Mouse (Mus musculus): ENCODE results near the gene Lama4. TPM values are rescaled to one million over a fixed set of nuclear protein-coding genes. Genes with fewer than 3 reads are reported as not detected.

Gene Lama4
- polyA plus RNA-seq (2014; fragmentation: Nextera tagmentation; extraction: Ambion mirVana): 20.6 and 21.6 TPM in 2 replicates

GRCm38 (mm10) chr10:38965075-38965781 lies at the start of gene Lama4:
Gene Lama4, plus strand, starts transcription at chr10:38965515.
- H3K27me3 ChIP-seq (ENCODE audit: control insufficient read depth, insufficient read depth, low read length): no peaks in the 10 kb centered on the region; the same call in 1 of the 2 replicates
- peak; percentile 80 for ATAC-seq (ENCODE audit: low FRiP score)
- 6% methylated on average over 22 of the region's 24 CpGs for WGBS
- no peaks in the 10 kb centered on the region for H3K9me3 ChIP-seq (ENCODE audit: control insufficient read depth, low read length)
- H3K4me3 ChIP-seq (replicated peaks; ENCODE audit: low read length): peak within 1 kb of the TSS; percentile 32
- peak within 1 kb of the TSS; percentile 56 for H3K4me2 ChIP-seq (replicated peaks)
- peak within 1 kb of the TSS; percentile 56 for H3K9ac ChIP-seq
- peak within 1 kb of the TSS; percentile 64 for H3K27ac ChIP-seq
- H3K36me3 ChIP-seq (replicated peaks; ENCODE audit: control insufficient read depth, insufficient read depth): no peaks in the 10 kb centered on the region
- peaks cover 8% of the 10 kb centered on the region for H3K4me1 ChIP-seq (replicated peaks; ENCODE audit: control insufficient read depth, insufficient read depth, low read length)
- peak; percentile 42 for DNase-seq (ENCODE audit: low spot score)

- Histone ChIP-seq H3K4me1 (replicated peaks; ENCODE audit: control insufficient read depth, insufficient read depth, low read length) (no peaks in the 10 kb centered on the region), H3K27ac (no peak overlapping the region), H3K9me3 (ENCODE audit: control insufficient read depth, low read length) (no peaks in the 10 kb centered on the region), H3K27me3 (ENCODE audit: control insufficient read depth, insufficient read depth, low read length) (no peaks in the 10 kb centered on the region), H3K9ac (no peak overlapping the region), H3K36me3 (replicated peaks; ENCODE audit: control insufficient read depth, insufficient read depth) (no peaks in the 10 kb centered on the region), H3K4me2 (replicated peaks) (no peak overlapping the region), H3K4me3 (replicated peaks; ENCODE audit: low read length) (no peak overlapping the region)
- ATAC-seq (ENCODE audit: low FRiP score) (no peak), DNase-seq (ENCODE audit: low spot score) (no peak)
- WGBS: 82% methylated on average over 4 of the region's 4 CpGs
These were observed 49.2 kb upstream of the Lama4 start for GRCm38 (mm10) chr10:38916027-38916617.

- Histone ChIP-seq H3K4me2 (replicated peaks) (no peak overlapping the region), H3K36me3 (replicated peaks; ENCODE audit: control insufficient read depth, insufficient read depth) (no peaks in the 10 kb centered on the region), H3K27me3 (ENCODE audit: control insufficient read depth, insufficient read depth, low read length) (no peaks in the 10 kb centered on the region), H3K4me1 (replicated peaks; ENCODE audit: control insufficient read depth, insufficient read depth, low read length) (no peaks in the 10 kb centered on the region), H3K9me3 (ENCODE audit: control insufficient read depth, low read length) (no peaks in the 10 kb centered on the region), H3K4me3 (replicated peaks; ENCODE audit: low read length) (no peak overlapping the region), H3K9ac (no peak overlapping the region), H3K27ac (no peak overlapping the region)
- WGBS: 88% methylated on average over 6 of the region's 6 CpGs
- ATAC-seq (ENCODE audit: low FRiP score) (no peak), DNase-seq (ENCODE audit: low spot score) (no peak)
These were observed 36.2 kb upstream of the Lama4 start for GRCm38 (mm10) chr10:38928940-38929697.

GRCm38 (mm10) chr10:38944701-38945100 lies 20.6 kb upstream of the Lama4 start:
- no peak overlapping the region for H3K4me2 ChIP-seq (replicated peaks)
- no peaks in the 10 kb centered on the region for H3K36me3 ChIP-seq (replicated peaks; ENCODE audit: control insufficient read depth, insufficient read depth)
- no peak for ATAC-seq (ENCODE audit: low FRiP score)
- no peaks in the 10 kb centered on the region for H3K4me1 ChIP-seq (replicated peaks; ENCODE audit: control insufficient read depth, insufficient read depth, low read length)
- H3K4me3 ChIP-seq (replicated peaks; ENCODE audit: low read length): no peak overlapping the region
- H3K27me3 ChIP-seq (ENCODE audit: control insufficient read depth, insufficient read depth, low read length): no peaks in the 10 kb centered on the region
- no peak overlapping the region for H3K27ac ChIP-seq
- whole genome bisulfite sequencing: 67% methylated on average over 2 of the region's 2 CpGs
- no peaks in the 10 kb centered on the region for H3K9me3 ChIP-seq (ENCODE audit: control insufficient read depth, low read length)
- no peak overlapping the region for H3K9ac ChIP-seq
- no peak for DNase-seq (ENCODE audit: low spot score)

GRCm38 (mm10) chr10:38961920-38962319 lies 3.4 kb upstream of the Lama4 start:
- Histone ChIP-seq H3K4me3 (replicated peaks; ENCODE audit: low read length) (no peak overlapping the region), H3K4me1 (replicated peaks; ENCODE audit: control insufficient read depth, insufficient read depth, low read length) (peaks cover 8% of the 10 kb centered on the region), H3K36me3 (replicated peaks; ENCODE audit: control insufficient read depth, insufficient read depth) (no peaks in the 10 kb centered on the region), H3K27me3 (ENCODE audit: control insufficient read depth, insufficient read depth, low read length) (no peaks in the 10 kb centered on the region; the same call in 1 of the 2 replicates), H3K4me2 (replicated peaks) (no peak overlapping the region), H3K9me3 (ENCODE audit: control insufficient read depth, low read length) (no peaks in the 10 kb centered on the region), H3K9ac (no peak overlapping the region), H3K27ac (no peak overlapping the region)
- ATAC-seq (ENCODE audit: low FRiP score) (no peak), DNase-seq (ENCODE audit: low spot score) (no peak)
- 70% methylated on average over 2 of the region's 2 CpGs for WGBS

GRCm38 (mm10) chr10:38964719-38965074 lies 618 bp upstream of the Lama4 start:
- no peak overlapping the region for H3K4me2 ChIP-seq (replicated peaks)
- peaks cover 8% of the 10 kb centered on the region for H3K4me1 ChIP-seq (replicated peaks; ENCODE audit: control insufficient read depth, insufficient read depth, low read length)
- no peak overlapping the region for H3K4me3 ChIP-seq (replicated peaks; ENCODE audit: low read length)
- no peaks in the 10 kb centered on the region; the same call in 1 of the 2 replicates for H3K27me3 ChIP-seq (ENCODE audit: control insufficient read depth, insufficient read depth, low read length)
- no peak overlapping the region for H3K9ac ChIP-seq
- H3K36me3 ChIP-seq (replicated peaks; ENCODE audit: control insufficient read depth, insufficient read depth): no peaks in the 10 kb centered on the region
- H3K9me3 ChIP-seq (ENCODE audit: control insufficient read depth, low read length): no peaks in the 10 kb centered on the region
- ATAC-seq (ENCODE audit: low FRiP score) (peak; percentile 22; the same call in 1 of the 2 replicates), DNase-seq (ENCODE audit: low spot score) (no peak)
- 0 out of 2 replicates have a peak overlapping the region, but pooled peaks have one; percentile 14 for H3K27ac ChIP-seq
- 73% methylated on average over 4 of the region's 4 CpGs for WGBS

GRCm38 (mm10) chr10:38965857-38966256 lies 542 bp downstream of the Lama4 start:
- DNase-seq (ENCODE audit: low spot score) (no peak), ATAC-seq (ENCODE audit: low FRiP score) (peak; percentile 35; the same call in 1 of the 2 replicates)
- no peaks in the 10 kb centered on the region for H3K36me3 ChIP-seq (replicated peaks; ENCODE audit: control insufficient read depth, insufficient read depth)
- H3K27me3 ChIP-seq (ENCODE audit: control insufficient read depth, insufficient read depth, low read length): no peaks in the 10 kb centered on the region; the same call in 1 of the 2 replicates
- H3K4me3 ChIP-seq (replicated peaks; ENCODE audit: low read length): peak overlapping the region; percentile 32
- peak overlapping the region; percentile 64 for H3K27ac ChIP-seq
- H3K9ac ChIP-seq: peak overlapping the region; percentile 56
- H3K9me3 ChIP-seq (ENCODE audit: control insufficient read depth, low read length): no peaks in the 10 kb centered on the region
- WGBS: 4% methylated on average over 14 of the region's 14 CpGs
- H3K4me1 ChIP-seq (replicated peaks; ENCODE audit: control insufficient read depth, insufficient read depth, low read length): peaks cover 8% of the 10 kb centered on the region
- peak overlapping the region; percentile 56 for H3K4me2 ChIP-seq (replicated peaks)

- Histone ChIP-seq H3K4me2 (replicated peaks) (peak overlapping the region; percentile 56), H3K27ac (no peak overlapping the region; the same call in 1 of the 2 replicates)
These were observed 1.3 kb downstream of the Lama4 start for GRCm38 (mm10) chr10:38966646-38967045.

More at GRCm38 (mm10) chr10:38966646-38967045, 1.3 kb downstream of the Lama4 start:
- peak overlapping the region; percentile 56; the same call in 1 of the 2 replicates for H3K9ac ChIP-seq
- DNase-seq (ENCODE audit: low spot score) (no peak), ATAC-seq (ENCODE audit: low FRiP score) (no peak)
- WGBS: 91% methylated on average over 2 of the region's 2 CpGs
- no peaks in the 10 kb centered on the region; the same call in 1 of the 2 replicates for H3K27me3 ChIP-seq (ENCODE audit: control insufficient read depth, insufficient read depth, low read length)
- no peaks in the 10 kb centered on the region for H3K9me3 ChIP-seq (ENCODE audit: control insufficient read depth, low read length)
- H3K4me3 ChIP-seq (replicated peaks; ENCODE audit: low read length): peak overlapping the region; percentile 32
- H3K4me1 ChIP-seq (replicated peaks; ENCODE audit: control insufficient read depth, insufficient read depth, low read length): peaks cover 8% of the 10 kb centered on the region
- no peaks in the 10 kb centered on the region for H3K36me3 ChIP-seq (replicated peaks; ENCODE audit: control insufficient read depth, insufficient read depth)
